Mouse (Mus musculus): Measurements from ENCODE around the gene Mapk8ip3. TPM values are rescaled to one million over a fixed set of nuclear protein-coding genes. Genes with fewer than 3 reads are reported as not detected.

Mapk8ip3 gene
- polyA plus RNA-seq (2012; rRNA removed): 60.2 and 62.6 TPM in 2 replicates

DNA sequence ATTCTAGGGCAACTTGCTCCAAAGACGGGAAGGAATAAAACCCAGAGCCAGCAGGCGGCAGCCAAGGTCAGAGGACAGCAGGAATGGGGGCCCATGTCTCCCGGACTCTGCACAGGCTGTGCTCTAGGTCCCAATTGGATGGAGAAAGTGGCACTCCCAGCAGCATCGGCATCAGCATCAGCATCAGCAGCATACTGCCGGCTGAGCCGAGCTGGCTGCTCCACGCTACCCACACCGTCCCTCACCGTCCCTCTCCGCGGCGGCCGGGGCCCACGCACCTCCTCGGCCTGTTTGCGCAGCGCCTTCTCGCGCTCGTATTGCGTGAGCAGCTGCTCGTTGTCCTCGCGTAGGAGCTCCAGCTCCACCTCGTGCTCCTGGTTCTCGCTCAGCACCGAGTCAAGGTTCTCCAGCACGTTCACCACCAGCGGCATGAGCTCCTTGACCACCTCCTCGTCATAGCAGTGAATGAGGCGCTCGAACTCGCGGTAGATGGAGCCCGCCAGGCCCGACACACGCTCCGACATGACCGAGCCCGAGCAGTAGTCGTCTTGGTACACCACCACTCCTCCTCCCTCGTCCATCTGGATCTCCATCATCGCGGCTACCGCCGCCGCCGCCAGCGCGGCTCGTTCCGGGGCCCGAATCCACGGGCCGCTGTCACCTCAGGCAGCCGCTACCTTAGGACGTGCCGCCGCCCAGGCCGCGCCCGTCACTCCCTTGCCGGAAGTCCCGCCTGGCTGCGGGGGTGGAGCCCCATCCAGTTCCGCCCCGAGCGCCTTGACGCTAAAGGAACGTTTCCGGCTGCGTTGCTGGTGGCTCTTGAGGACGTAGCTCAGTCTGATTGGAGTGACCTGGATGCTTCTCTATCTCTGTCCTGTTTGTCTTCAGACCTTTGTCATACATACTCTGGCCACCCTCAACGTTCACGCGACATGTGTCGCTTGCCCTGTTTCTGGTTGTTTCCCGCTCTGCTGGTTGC is at the start of gene Mapk8ip3:
Gene Mapk8ip3 (minus strand): TSS at position 719 of the 979 bp plus-strand sequence.
- Histone ChIP-seq H3K27ac (ENCODE audit: control insufficient read depth, insufficient read depth, low read depth, low read length) (peak within 1 kb of the TSS; percentile 76), H3K4me1 (ENCODE audit: control insufficient read depth, insufficient read depth, low read length) (peaks cover 5% of the 10 kb centered on the region), H3K36me3 (ENCODE audit: control insufficient read depth, insufficient read depth, low read length) (no peaks in the 10 kb centered on the region), H3K4me3 (ENCODE audit: control insufficient read depth, low read depth, low read length) (peak within 1 kb of the TSS; percentile 78), H3K27me3 (ENCODE audit: control insufficient read depth, insufficient read depth, low read length) (no peaks in the 10 kb centered on the region)
- TF ChIP-seq POLR2A (IDR thresholded peaks at IDR 0.05; ENCODE audit: control insufficient read depth, low read depth, low read length): peak; percentile 88
- TF ChIP-seq CTCF (IDR thresholded peaks at IDR 0.05; ENCODE audit: control insufficient read depth, insufficient read depth, insufficient replicate concordance, low read depth, low read length): no peak

DNA sequence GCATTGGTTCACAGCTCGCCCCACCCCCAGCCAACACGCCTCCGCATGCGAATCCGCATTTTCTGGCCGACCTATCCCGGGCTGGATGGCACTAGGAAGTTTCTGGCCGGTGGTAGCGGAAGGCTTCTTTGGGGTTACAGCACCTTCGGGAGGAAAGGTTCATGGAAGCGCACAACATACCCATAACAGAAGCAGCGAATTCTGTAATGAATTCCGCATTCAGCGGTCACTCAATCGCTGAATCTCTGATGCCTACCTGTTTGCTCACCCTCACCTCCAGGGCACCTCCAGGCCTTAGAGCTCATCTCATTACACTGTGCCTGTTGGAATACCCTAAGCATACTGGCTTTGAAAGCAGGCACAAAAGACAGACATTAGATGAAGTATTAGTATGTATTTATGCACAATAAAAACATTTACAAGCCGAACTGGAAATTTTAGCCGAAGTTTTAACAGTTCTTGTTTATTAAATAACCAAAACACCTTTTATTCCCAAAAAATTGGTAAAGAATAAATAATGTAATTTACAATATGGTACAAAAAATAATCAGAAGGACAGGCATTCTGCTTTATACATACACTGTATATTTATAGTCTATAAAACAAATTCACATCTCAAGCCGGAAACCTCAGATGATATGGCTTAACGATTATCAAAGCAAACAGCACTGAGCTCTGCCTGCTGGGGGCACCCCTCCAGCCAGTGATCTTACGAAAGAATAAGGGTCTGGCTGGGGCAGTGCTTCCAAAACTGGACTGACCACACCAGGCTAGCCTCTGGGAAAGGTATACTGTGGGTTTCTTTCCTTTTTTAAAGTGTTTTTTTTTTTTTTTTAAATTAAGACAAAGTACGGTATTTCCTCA is 24.3 kb upstream of the Mapk8ip3 start:
- H3K27me3 ChIP-seq (ENCODE audit: control insufficient read depth, insufficient read depth, low read length): no peaks in the 10 kb centered on the region
- peak overlapping the region; percentile 66 for H3K4me3 ChIP-seq (ENCODE audit: control insufficient read depth, low read depth, low read length)
- peak overlapping the region; percentile 59 for H3K27ac ChIP-seq (ENCODE audit: control insufficient read depth, insufficient read depth, low read depth, low read length)
- H3K4me1 ChIP-seq (ENCODE audit: control insufficient read depth, insufficient read depth, low read length): peaks cover 7% of the 10 kb centered on the region
- H3K36me3 ChIP-seq (ENCODE audit: control insufficient read depth, insufficient read depth, low read length): peaks cover 4% of the 10 kb centered on the region
- TF ChIP-seq CTCF (IDR thresholded peaks at IDR 0.05; ENCODE audit: control insufficient read depth, insufficient read depth, insufficient replicate concordance, low read depth, low read length) (no peak), POLR2A (IDR thresholded peaks at IDR 0.05; ENCODE audit: control insufficient read depth, low read depth, low read length) (no peak)

DNA sequence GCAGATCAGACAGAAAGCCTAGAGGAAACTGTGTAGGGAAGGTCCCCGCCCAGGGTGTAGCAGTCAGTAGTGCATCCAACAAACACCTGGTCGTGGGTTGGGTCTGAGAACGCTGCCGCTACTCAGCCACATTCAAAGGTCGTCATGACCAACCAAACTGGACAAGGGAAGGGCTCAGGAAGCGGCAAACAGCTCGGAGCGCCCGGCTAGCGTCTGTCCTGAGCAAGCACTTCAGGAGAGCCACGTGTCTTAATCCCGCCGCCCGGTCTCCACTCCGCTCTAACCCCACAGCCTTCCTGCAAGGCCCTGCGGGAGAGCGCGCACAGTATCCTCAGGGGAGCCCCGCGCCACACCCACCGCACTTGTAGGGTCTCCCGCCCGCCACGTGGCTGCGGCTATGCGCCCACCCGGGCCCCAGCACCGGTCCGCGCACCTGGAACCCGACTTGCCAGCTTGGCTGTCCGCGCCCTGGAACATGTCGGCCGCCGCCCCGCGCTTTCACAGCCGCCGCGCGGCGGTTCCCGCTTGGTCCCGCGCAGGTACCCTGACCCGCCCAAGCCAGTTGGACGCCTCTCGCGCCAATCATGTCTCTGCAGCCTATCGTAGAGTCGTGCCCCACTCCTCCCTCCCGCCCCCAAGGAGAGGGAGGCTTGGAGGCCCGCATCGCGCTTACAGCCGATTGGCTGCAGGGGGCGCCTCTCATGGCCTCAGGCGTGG is 23.5 kb upstream of the Mapk8ip3 start, which contains the start of gene Jpt2:
Gene Jpt2 (minus strand): TSS at position 555 of the 717 bp plus-strand sequence.
- H3K36me3 ChIP-seq (ENCODE audit: control insufficient read depth, insufficient read depth, low read length): peaks cover 2% of the 10 kb centered on the region

DNA sequence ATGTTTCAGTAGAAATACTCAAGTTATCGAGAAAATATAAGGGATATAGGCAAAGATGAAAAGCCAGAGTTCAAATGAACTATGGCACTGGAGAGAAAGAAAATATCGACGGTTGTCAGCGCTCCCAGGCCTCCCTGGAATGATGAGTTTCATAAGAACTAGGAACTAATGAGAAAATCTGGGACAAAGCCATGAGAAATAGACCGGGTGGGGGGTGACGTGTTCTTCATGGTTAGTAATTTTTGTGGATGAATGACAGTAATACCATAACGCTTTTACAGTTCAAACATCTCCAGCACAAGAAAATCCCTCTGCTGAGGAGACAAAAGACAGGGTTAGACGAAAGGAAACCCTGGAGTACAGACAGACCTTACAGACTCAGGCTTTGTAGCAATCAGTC is 22.6 kb upstream of the Mapk8ip3 start:
- TF ChIP-seq CTCF (IDR thresholded peaks at IDR 0.05; ENCODE audit: control insufficient read depth, insufficient read depth, insufficient replicate concordance, low read depth, low read length) (no peak), POLR2A (IDR thresholded peaks at IDR 0.05; ENCODE audit: control insufficient read depth, low read depth, low read length) (no peak)
- Histone ChIP-seq H3K27ac (ENCODE audit: control insufficient read depth, insufficient read depth, low read depth, low read length) (no peak overlapping the region), H3K4me1 (ENCODE audit: control insufficient read depth, insufficient read depth, low read length) (peaks cover 7% of the 10 kb centered on the region), H3K4me3 (ENCODE audit: control insufficient read depth, low read depth, low read length) (no peak overlapping the region; the same call in 1 of the 2 replicates), H3K36me3 (ENCODE audit: control insufficient read depth, insufficient read depth, low read length) (peaks cover under 1% of the 10 kb centered on the region), H3K27me3 (ENCODE audit: control insufficient read depth, insufficient read depth, low read length) (no peaks in the 10 kb centered on the region)

More for the DNA sequence above, 23.5 kb upstream of the Mapk8ip3 start, which contains the start of gene Jpt2:
- H3K4me1 ChIP-seq (ENCODE audit: control insufficient read depth, insufficient read depth, low read length): peaks cover 7% of the 10 kb centered on the region
- peak; percentile 58; the same call in 1 of the 2 replicates for TF ChIP-seq CTCF (IDR thresholded peaks at IDR 0.05; ENCODE audit: control insufficient read depth, insufficient read depth, insufficient replicate concordance, low read depth, low read length)
- peak; percentile 47 for TF ChIP-seq POLR2A (IDR thresholded peaks at IDR 0.05; ENCODE audit: control insufficient read depth, low read depth, low read length)
- peak within 1 kb of the TSS; percentile 77 for H3K27ac ChIP-seq (ENCODE audit: control insufficient read depth, insufficient read depth, low read depth, low read length)
- H3K27me3 ChIP-seq (ENCODE audit: control insufficient read depth, insufficient read depth, low read length): no peaks in the 10 kb centered on the region
- H3K4me3 ChIP-seq (ENCODE audit: control insufficient read depth, low read depth, low read length): peak within 1 kb of the TSS; percentile 66

DNA sequence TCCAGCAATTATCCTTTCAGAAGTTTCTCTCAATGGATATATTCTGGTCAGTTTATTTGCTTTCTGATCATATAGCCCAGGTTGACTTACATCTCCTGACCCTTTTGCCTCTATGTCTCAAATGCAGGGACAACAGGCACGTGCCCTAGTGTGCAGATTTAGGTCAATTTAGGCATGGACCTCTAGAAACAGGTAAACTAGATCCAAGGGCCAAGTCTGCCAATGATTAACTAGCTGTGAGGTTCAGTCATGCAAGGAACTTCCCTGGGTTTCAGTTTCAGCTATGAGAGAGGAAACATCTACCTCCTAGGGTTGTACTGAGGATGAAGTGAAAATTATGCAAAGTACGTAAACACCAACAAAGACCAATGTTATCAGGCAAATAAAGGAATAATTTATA is 16.5 kb upstream of the Mapk8ip3 start:
- TF ChIP-seq CTCF (IDR thresholded peaks at IDR 0.05; ENCODE audit: control insufficient read depth, insufficient read depth, insufficient replicate concordance, low read depth, low read length) (no peak), POLR2A (IDR thresholded peaks at IDR 0.05; ENCODE audit: control insufficient read depth, low read depth, low read length) (no peak)
- H3K4me3 ChIP-seq (ENCODE audit: control insufficient read depth, low read depth, low read length): no peak overlapping the region
- H3K4me1 ChIP-seq (ENCODE audit: control insufficient read depth, insufficient read depth, low read length): no peaks in the 10 kb centered on the region
- no peak overlapping the region for H3K27ac ChIP-seq (ENCODE audit: control insufficient read depth, insufficient read depth, low read depth, low read length)
- no peaks in the 10 kb centered on the region; the same call in 1 of the 2 replicates for H3K36me3 ChIP-seq (ENCODE audit: control insufficient read depth, insufficient read depth, low read length)
- no peaks in the 10 kb centered on the region for H3K27me3 ChIP-seq (ENCODE audit: control insufficient read depth, insufficient read depth, low read length)

DNA sequence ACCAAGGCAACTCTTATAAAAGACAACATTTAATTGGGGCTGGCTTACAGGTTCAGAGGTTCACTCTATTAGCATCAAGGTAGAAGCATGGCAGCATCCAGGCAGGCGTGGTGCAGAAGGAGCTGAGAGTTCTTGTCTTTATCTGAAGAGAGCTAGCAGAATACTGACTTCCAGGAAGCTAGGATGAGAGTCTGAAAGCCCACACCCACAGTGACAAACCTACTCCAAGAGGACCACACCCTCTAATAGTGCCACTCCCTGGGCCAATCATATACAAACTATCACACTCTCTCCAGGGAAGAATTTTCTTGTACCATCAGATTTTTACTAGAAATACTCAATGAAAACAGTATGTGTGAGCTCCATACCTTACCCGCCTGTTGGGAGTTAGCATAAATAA is 13.9 kb upstream of the Mapk8ip3 start:
- Histone ChIP-seq H3K27me3 (ENCODE audit: control insufficient read depth, insufficient read depth, low read length) (no peaks in the 10 kb centered on the region), H3K27ac (ENCODE audit: control insufficient read depth, insufficient read depth, low read depth, low read length) (no peak overlapping the region), H3K36me3 (ENCODE audit: control insufficient read depth, insufficient read depth, low read length) (no peaks in the 10 kb centered on the region; the same call in 1 of the 2 replicates), H3K4me1 (ENCODE audit: control insufficient read depth, insufficient read depth, low read length) (no peaks in the 10 kb centered on the region), H3K4me3 (ENCODE audit: control insufficient read depth, low read depth, low read length) (no peak overlapping the region)
- TF ChIP-seq CTCF (IDR thresholded peaks at IDR 0.05; ENCODE audit: control insufficient read depth, insufficient read depth, insufficient replicate concordance, low read depth, low read length) (no peak), POLR2A (IDR thresholded peaks at IDR 0.05; ENCODE audit: control insufficient read depth, low read depth, low read length) (no peak)

Measured in testis, adult 2 months (tissue).